Mouse (Mus musculus) hindbrain, embryonic 16.5 days (tissue): ENCODE measurements around the gene Adarb2. TPM values are rescaled to one million over a fixed set of nuclear protein-coding genes. Genes with fewer than 3 reads are reported as not detected.
"Not testable (repeated sequence)": the region's sequence is repeated elsewhere in the genome, so short reads cannot be mapped to it uniquely, and the experiment has no call there.

Experiments
- ATAC-seq: fragments of 200-750 bp; cut with Nextera tagmentation; 2 replicates; pipeline ENCODE4 v1.8.0; 2017; ENCODE audit warnings: moderate TSS enrichment, moderate library complexity
- H3K27ac ChIP-seq: fragments of 300-500 bp; sonication (generic); 2 replicates; pipeline ENCODE4 v1.5.1; 2014; ENCODE audit warnings: low read depth, mild to moderate bottlenecking, control low read depth, low read length, moderate library complexity
- H3K27me3 ChIP-seq: fragments of 300-500 bp; sonication (generic); replicated peaks from 2 replicates; pipeline ENCODE4 v1.6.1; 2014; ENCODE audit warnings: low read length; ENCODE audit not compliant: control insufficient read depth, insufficient read depth
- H3K36me3 ChIP-seq: fragments of 300-500 bp; sonication (generic); 2 replicates; pipeline ENCODE4 v1.6.1; 2014; ENCODE audit warnings: mild to moderate bottlenecking, low read length, moderate library complexity, mixed read lengths; ENCODE audit not compliant: control insufficient read depth, insufficient read depth
- H3K4me1 ChIP-seq: fragments of 300-500 bp; sonication (generic); 2 replicates; pipeline ENCODE4 v1.6.1; 2014; ENCODE audit warnings: low read depth, low read length; ENCODE audit not compliant: control insufficient read depth, insufficient read depth
- H3K4me2 ChIP-seq: fragments of 300-500 bp; sonication (generic); 2 replicates; pipeline ENCODE4 v1.6.1; 2014; ENCODE audit warnings: mild to moderate bottlenecking, low read length, control low read depth, moderate library complexity
- H3K4me3 ChIP-seq: fragments of 300-500 bp; sonication (generic); 2 replicates; pipeline ENCODE4 v1.5.1; 2014; ENCODE audit warnings: mild to moderate bottlenecking, low read length, control low read depth, moderate library complexity
- H3K9ac ChIP-seq: fragments of 300-500 bp; sonication (generic); 2 replicates; pipeline ENCODE4 v1.6.1; 2014; ENCODE audit warnings: low read depth, mild to moderate bottlenecking, control low read depth, low read length, moderate library complexity
- H3K9me3 ChIP-seq: fragments of 300-500 bp; sonication (generic); 2 replicates; pipeline ENCODE4 v1.6.1; 2014; ENCODE audit warnings: mild to moderate bottlenecking, low read length, moderate library complexity; ENCODE audit not compliant: control insufficient read depth
- WGBS: fragments of 180-500 bp; shearing (Covaris S2); extraction: QIAGEN DNeasy Blood & Tissue Kit; methylation state at CpG from one replicate; pipeline ENCODE4 v1.1.7; 2014; 5-methylcytosine and 5-hydroxymethylcytosine counted together
- polyA plus RNA-seq: library from polyadenylated mRNA; unstranded; fragments of >200 nt; fragmentation: Nextera tagmentation; extraction: Ambion mirVana; gene quantifications from 2 replicates; pipeline ENCODE4 v1.2.1, GENCODE M21; 2015

The Adarb2 gene
- polyA plus RNA-seq, 1 experiment from 2014 or later: 25.3 TPM

GRCm38 (mm10) chr13:8596977-8597646 lies 394.4 kb downstream of the Adarb2 start:
- Histone ChIP-seq H3K27ac (no peak overlapping the region), H3K27me3 (no peaks in the 10 kb centered on the region), H3K4me3 (no peak overlapping the region), H3K9me3 (no peaks in the 10 kb centered on the region), H3K9ac (no peak overlapping the region), H3K4me1 (no peaks in the 10 kb centered on the region; the same call in 1 of the 2 replicates), H3K36me3 (no peaks in the 10 kb centered on the region), H3K4me2 (no peak overlapping the region)
- WGBS: 56% methylated on average over 4 of the region's 4 CpGs
- ATAC-seq: no peak

GRCm38 (mm10) chr13:8597647-8598017 lies 395.0 kb downstream of the Adarb2 start:
- Histone ChIP-seq H3K4me2 (no peak overlapping the region), H3K36me3 (no peaks in the 10 kb centered on the region), H3K4me3 (no peak overlapping the region), H3K9me3 (no peaks in the 10 kb centered on the region), H3K4me1 (no peaks in the 10 kb centered on the region; the same call in 1 of the 2 replicates), H3K27me3 (no peaks in the 10 kb centered on the region), H3K27ac (no peak overlapping the region), H3K9ac (no peak overlapping the region)
- 53% methylated on average over 6 of the region's 6 CpGs for WGBS
- ATAC-seq: no peak

GRCm38 (mm10) chr13:8605645-8606044 lies 403.0 kb downstream of the Adarb2 start:
- H3K9me3 ChIP-seq: no peaks in the 10 kb centered on the region
- no peaks in the 10 kb centered on the region for H3K4me1 ChIP-seq
- no peak overlapping the region for H3K4me2 ChIP-seq
- no peaks in the 10 kb centered on the region for H3K27me3 ChIP-seq
- H3K9ac ChIP-seq: no peak overlapping the region
- H3K27ac ChIP-seq: no peak overlapping the region
- WGBS: 91% methylated on average over 2 of the region's 2 CpGs
- H3K36me3 ChIP-seq: no peaks in the 10 kb centered on the region
- H3K4me3 ChIP-seq: no peak overlapping the region
- ATAC-seq: no peak

GRCm38 (mm10) chr13:8608040-8608439 lies 405.4 kb downstream of the Adarb2 start:
- H3K27me3 ChIP-seq: no peaks in the 10 kb centered on the region
- H3K4me3 ChIP-seq: no peak overlapping the region
- H3K9ac ChIP-seq: no peak overlapping the region
- H3K9me3 ChIP-seq: no peaks in the 10 kb centered on the region
- no peak overlapping the region for H3K27ac ChIP-seq
- 62% methylated on average over 12 of the region's 12 CpGs for WGBS
- no peak for ATAC-seq
- H3K36me3 ChIP-seq: no peaks in the 10 kb centered on the region
- H3K4me1 ChIP-seq: peaks cover 2% of the 10 kb centered on the region; the same call in 1 of the 2 replicates
- H3K4me2 ChIP-seq: no peak overlapping the region

- H3K36me3 ChIP-seq, H3K4me2 ChIP-seq, H3K4me1 ChIP-seq, H3K9me3 ChIP-seq, H3K4me3 ChIP-seq, H3K27ac ChIP-seq, ATAC-seq, H3K9ac ChIP-seq, H3K27me3 ChIP-seq: not testable (repeated sequence)
- WGBS: 89% methylated on average over 6 of the region's 6 CpGs
These were observed 406.3 kb downstream of the Adarb2 start for GRCm38 (mm10) chr13:8608918-8609317.

GRCm38 (mm10) chr13:8610956-8611355 lies 408.3 kb downstream of the Adarb2 start:
- Histone ChIP-seq H3K9me3 (no peaks in the 10 kb centered on the region), H3K4me2 (no peak overlapping the region), H3K4me3 (no peak overlapping the region), H3K4me1 (peaks cover 2% of the 10 kb centered on the region; the same call in 1 of the 2 replicates), H3K36me3 (no peaks in the 10 kb centered on the region), H3K9ac (no peak overlapping the region), H3K27me3 (no peaks in the 10 kb centered on the region), H3K27ac (no peak overlapping the region)
- no peak for ATAC-seq
- 52% methylated on average over 8 of the region's 8 CpGs for WGBS

GRCm38 (mm10) chr13:8612618-8613391 lies 410.1 kb downstream of the Adarb2 start:
- Histone ChIP-seq H3K4me1 (peaks cover 2% of the 10 kb centered on the region; the same call in 1 of the 2 replicates), H3K4me3 (no peak overlapping the region), H3K36me3 (no peaks in the 10 kb centered on the region), H3K4me2 (no peak overlapping the region), H3K9ac (no peak overlapping the region), H3K27ac (no peak overlapping the region), H3K27me3 (no peaks in the 10 kb centered on the region), H3K9me3 (no peaks in the 10 kb centered on the region)
- 60% methylated on average over 14 of the region's 14 CpGs for WGBS
- no peak for ATAC-seq

- Histone ChIP-seq H3K27me3 (no peaks in the 10 kb centered on the region), H3K27ac (no peak overlapping the region), H3K4me2 (no peak overlapping the region), H3K36me3 (no peaks in the 10 kb centered on the region), H3K9me3 (no peaks in the 10 kb centered on the region), H3K4me1 (no peaks in the 10 kb centered on the region), H3K4me3 (no peak overlapping the region), H3K9ac (no peak overlapping the region)
- ATAC-seq: no peak
- 93% methylated on average over 1 of the region's 1 CpGs for WGBS
These were observed 414.0 kb downstream of the Adarb2 start for GRCm38 (mm10) chr13:8616685-8617084.

- 0 out of 2 replicates have a peak, but pooled peaks have one; percentile 60 for ATAC-seq
- Histone ChIP-seq H3K27me3 (no peaks in the 10 kb centered on the region), H3K9me3 (no peaks in the 10 kb centered on the region), H3K36me3 (no peaks in the 10 kb centered on the region), H3K4me1 (no peaks in the 10 kb centered on the region), H3K4me2 (no peak overlapping the region), H3K9ac (no peak overlapping the region), H3K27ac (no peak overlapping the region), H3K4me3 (no peak overlapping the region)
- WGBS: 84% methylated on average over 2 of the region's 2 CpGs
These were observed 419.6 kb downstream of the Adarb2 start for GRCm38 (mm10) chr13:8622263-8622662.
